Mouse (Mus musculus) urinary bladder, postnatal 14 days (tissue): ENCODE results near the gene Ano6.
A peak's percentile ranks its signal among the peaks of the same experiment; 100 is the strongest.

ENCODE experiments used
- DNase-seq: peaks from one replicate; pipeline ENCODE4 v3.0.0; 2021; ENCODE audit warnings: low spot score

Ano6 gene

DNA sequence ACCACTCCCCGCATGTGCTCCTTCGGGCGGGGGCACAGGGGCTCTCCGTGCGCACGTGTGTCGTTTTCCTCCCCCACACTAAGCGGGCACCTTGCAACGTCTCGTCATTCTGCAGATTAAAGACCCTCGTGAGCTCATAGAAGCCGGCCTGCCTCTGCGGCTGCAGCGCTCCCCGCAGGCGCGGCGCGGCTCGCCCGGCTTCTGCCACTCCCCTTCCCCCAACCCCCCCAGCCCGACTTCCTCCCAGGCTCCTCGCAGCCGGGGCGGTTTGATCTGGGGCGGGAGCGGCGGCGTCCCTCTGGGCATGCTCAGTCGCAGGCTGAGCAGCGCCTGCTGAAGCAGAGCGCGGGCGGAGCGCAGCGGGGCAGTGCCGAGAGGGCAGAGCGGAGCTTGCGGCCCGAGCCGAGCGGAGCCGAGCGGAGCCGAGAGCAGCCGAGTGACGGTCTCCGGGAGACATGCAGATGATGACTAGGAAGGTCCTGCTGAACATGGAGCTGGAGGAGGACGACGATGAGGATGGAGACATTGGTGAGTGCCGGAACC is at the start of gene Ano6:
Ano6 (plus strand) TSS at position 315 of the 543 bp plus-strand sequence.
- DNase-seq = peak; percentile 94

DNA sequence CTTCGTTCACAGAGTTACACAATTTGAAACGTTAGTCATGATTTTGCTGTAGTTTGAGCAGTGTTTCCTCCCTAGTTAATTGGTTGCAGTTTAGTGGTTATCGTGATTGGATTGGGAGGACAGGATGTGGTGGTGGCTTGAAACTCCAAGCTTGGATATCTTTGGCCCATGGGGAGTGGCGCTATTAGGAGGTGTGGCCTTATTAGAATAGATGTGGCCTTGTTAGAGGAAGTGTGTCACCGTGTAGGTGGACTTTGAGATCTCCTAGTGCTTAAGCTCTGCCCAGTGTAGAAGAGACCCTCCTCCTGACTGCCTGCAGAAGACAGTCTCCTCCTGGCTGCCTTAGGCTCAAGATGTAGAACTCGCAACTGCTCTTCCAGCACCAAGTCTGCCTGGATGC is 47.7 kb upstream of the Ano6 start:
- DNase-seq = no peak

DNA sequence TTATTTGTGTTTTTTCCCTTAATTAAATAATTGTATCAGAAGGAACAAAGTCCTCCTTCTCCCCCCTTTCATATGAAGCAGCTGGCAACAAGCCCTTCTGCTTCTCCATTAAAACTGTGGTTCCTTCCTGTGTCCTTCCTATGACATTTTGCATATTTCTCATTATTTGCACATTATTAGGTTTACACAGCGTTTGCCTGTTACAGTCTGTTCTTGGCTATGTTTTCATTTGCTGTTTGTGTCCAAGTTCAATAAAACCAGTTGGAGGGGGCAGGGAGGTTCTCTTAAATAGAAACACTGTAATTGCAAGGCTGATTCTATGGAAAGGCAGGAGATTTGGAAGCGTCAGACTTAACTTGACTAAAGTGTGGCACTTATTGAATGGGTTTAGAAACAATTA is 46.8 kb upstream of the Ano6 start:
- no peak for DNase-seq

DNA sequence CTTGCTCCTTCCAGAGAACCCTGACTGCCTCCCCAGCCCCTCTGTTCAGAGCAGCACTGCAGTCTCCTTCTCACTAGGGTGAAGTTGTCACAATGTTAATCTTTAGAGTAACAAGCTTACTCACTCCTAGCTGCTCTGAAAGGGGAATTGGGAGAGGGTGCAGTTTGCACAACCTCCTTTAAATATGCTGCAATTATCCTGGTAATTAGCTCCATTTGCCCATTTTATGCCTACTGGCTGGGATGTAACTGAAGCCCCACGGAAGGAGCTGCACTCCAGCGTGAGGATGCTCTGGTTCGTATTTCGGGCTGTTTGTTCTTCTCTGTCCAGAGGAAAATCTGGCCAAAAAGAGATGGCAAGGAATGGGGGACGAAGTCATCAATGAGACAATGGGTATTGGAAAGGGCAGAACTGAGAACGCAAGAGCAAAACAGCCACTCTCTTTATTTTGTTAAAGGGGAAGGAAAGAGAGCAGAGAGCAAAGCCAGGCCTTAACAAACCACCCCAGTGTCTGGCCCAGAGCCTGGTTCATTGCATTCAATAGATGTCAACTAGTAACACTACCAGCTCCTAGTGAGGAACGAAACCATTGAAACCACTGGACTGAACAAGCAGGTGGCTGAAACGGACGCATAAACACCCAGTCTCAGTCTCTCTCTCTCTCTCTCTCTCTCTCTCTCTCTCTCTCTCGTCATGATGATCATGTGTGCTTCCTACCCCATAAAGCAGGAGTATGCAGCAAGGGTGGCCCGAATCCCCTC is 45.1 kb upstream of the Ano6 start:
- no peak for DNase-seq

DNA sequence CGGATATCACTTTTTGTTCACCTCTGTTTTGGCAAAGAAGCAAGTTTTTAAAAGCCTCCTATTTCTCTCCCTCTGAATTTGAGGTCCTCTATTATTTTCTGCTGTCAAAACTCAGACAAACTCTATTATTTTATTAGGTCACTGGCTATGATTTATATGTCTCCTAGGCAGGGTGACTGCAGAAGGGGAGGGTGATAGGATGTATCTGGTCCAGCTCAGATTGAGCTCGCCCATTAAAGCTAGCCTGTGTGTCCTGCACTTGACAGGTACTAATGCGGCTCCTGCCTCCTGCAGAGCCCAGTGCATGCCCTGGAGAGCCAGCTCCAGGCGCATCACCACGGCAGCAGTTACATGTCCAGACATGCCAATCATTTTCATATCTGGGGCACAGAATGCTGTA is 44.1 kb upstream of the Ano6 start:
- DNase-seq = no peak

DNA sequence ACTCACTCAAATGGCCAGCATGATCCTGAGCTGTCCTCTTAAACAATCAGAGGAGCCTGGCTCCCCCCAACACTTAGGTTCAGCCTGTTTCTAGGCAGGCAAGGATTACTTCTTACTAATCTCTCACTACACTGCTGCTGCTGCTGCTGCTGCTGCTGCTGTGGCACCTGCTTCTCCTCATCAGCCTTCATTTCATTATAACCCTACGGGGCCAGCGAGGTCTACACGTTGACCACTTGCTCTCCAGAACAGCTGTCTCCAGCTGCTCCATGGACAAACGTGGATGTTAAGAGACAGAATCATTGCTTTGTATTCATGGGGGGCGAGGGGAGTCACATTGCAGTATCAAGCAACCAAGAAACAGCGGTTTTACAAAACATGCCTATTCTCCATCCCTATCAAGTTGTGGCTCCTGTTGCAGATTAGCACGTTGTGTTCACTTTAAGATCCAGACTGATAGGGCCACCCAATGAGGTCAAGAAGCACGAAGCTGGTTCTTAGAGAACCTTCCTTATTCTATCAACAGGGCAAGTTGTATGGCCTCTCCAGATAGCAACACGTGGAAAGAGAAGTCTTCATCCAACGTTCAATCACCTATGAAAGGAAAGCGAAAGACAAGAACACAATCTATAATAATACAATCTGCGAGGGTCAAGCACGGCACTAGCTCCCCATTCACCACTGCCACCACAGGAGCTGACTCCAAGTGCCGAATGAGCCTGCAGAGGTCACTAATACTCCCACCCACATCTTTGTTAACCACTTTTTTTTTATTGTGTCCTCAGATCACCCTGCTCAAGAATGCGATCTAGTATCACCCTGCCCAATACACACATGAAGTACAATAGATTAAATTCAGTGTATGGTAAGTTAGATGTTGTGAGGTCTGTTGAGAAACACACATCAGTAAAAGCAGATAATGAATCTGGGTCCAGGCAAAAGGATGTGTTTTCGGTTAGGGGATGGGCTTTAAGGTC is 43.4 kb upstream of the Ano6 start:
- DNase-seq = no peak

DNA sequence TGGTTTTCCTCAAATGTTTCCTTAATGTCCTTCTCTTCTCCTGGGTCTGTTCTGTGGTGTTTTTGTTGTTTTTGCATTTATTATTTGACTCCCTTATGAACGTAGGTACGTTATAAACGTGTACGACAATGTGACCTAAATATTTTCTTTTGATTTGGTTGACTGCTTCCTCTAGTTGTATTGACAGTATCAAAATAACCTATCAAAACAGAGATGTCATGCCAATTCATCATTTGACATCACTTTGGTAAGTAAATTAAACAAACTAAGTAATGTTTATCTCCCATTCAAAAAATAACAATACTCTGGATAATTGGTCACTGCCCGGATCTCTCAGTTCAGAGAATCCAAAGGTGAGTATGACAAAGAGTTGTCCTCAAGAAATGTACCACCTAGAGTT is 41.4 kb upstream of the Ano6 start:
- no peak for DNase-seq

DNA sequence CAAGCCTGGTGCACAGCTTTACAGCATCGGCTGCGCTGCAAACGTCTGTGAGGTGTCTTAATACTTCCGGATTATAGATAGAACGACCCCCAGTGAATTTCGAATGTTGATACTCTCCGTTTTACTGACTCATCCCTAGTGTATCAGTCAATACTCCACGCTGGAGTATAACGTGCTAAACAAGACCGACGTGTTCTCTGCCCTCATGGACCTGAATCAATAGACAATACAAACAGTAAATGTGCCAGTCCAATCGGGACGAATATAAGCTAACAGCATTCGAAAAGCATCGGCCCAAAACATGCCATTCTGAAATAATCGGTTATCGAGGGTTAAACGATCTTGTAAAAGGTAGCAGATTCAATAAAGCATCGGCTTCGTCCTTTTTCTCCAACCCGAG is 40.6 kb upstream of the Ano6 start:
- no peak for DNase-seq

DNA sequence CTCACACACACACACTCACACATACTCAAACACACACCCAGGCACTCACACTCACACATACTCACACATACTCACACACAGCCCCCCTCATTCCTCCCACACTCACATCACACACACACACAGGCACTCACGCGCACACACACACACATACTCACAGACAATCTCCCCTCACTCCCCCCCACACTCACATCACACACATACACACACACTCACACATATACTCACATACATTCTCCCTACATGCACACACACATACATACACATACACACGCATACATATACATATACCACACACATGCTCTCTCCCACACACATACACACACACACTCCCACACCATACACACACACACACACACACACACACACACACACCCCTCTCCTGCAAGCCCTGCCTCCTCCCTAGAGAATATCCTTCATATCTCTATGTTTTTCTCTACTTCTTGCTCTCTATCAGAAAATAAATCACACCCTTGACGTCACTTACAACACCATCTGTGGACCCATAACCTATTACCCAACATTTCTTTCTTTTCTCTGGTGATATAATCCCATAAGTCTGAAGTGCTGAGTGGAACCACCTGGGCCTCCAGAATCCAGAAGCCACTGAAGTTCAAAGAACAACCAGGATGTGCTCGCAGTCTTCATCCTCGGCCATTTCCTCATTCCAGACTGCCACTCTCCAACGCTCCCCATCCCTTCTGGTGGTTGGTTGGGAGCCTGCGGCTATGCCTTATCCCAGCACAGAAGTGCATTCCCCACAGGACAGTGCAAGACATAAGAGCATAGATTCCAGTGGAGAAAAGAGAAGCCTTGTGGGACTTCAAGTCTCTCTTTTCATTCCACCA is 38.6 kb upstream of the Ano6 start:
- no peak for DNase-seq

DNA sequence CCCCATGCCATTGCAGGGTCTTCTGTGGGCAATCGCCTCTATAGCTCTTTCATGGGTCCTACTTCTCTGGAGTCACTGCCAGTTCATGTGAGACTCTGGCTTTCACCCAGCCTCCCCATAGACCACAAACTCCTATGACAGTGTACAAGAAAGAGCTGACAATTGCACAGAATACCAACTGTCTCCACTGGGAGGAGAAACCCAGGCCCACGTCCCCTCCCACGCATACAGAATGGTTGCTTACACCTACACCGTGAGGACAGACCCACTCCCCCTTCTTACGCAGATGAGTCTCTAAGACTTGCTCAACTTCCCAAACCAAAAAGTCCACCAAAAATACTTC is 38.0 kb upstream of the Ano6 start:
- no peak for DNase-seq

DNA sequence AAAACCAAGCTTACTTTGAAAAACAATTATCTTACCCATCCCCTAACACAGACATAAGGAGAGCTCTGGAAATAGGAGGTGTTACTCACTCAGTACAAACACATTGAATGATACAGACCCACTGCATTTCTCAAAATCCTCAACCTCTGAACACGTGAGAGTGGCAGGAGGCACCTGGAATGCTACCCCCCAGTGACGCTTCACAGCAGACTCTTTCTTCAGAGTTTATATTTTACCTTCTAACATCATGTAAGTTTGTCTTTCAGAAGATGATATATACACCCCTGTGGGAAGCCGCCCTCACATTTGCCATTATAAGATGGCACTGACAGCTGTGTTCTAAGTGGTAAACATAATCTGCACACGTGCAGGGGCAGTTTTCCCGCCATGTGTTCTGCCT is 37.6 kb upstream of the Ano6 start:
- no peak for DNase-seq

DNA sequence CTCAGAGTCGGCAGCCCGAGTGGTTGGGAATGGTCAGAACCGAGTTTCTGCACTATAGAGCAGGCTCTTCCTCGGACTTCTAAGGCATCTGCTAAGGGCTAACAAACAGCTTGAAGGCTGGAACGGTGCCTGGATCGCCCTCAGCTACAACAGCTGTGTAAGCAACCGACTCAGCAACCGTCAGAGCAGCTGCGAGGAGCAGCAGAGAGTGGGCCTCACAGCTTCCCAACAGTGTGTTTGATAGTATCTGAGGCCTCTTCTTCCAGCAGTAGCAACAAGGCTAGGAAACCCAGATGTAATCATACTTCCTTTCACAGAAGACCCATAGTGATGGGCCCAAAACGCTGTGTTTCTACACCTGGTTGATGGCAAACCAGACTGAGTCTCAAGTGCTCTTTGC is 33.5 kb upstream of the Ano6 start:
- DNase-seq = peak; percentile 74

DNA sequence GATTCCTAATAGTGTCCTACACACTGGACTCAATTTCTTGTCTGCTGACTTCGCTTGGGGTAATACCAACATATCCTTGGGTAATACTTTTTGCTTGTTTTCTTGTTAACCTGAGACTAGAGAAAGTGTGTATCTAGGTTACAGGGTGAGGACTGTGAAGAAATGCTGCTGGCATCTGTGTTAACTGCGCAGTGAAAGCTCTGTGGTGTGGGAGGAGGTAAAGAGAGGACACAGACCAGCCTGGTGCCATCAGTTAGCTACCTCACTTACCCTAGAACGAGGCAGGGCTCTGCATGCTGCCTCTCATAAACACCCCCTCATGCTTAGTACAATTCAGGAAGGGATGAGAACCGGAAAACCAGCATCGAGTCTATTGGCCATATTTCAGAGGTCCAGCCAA is 32.6 kb upstream of the Ano6 start:
- DNase-seq = no peak

DNA sequence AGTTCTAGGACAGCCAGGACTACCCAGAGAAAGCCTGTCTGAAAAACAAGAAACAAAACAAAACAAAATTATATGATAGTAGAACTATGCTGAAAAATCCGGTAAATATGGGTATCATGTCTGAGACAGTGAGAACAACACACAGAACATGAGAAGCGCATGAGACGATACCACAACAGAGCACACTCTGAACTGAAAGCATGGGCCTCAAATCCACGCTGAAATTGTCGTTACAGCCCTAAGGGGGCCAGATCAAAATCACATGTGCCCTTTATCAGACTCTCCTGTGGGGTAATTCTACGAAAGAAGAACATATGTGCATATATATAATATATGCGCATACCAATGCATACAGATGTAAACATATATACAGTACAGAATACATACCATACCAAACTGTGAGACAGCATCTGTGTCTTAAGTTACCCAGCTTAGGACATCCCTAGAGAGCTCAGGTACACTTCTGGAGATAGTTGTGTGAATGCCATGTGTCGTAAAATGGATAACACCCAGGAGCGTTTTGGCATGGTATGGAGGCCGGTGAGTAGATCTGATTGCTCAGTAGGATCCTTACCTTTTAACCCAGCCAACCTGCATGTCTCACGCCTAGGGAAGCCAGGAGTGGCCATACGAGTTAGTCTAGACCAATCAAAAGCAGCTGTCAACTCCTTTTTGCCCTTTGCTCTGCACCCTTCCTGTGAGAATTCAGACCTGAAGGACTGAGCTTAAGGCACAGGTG is 31.8 kb upstream of the Ano6 start:
- no peak for DNase-seq

DNA sequence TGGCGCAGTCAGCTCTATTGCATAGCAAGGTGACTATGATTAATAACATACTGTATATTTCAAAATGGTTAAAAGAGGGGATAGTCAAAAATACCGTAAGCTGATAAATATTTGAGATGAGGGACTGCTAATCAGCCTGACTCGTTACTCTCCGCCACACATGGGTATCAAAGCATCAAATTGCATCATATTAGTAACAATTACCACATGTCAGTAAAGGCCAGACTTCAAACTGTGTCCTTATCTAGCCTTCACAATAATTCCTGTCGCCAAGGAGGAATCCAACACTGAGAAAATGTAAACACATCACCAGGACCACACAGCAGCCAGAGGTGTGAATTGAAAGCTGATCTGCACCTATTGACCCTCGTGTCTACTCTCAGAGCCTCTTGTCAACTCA is 30.8 kb upstream of the Ano6 start:
- DNase-seq = no peak

DNA sequence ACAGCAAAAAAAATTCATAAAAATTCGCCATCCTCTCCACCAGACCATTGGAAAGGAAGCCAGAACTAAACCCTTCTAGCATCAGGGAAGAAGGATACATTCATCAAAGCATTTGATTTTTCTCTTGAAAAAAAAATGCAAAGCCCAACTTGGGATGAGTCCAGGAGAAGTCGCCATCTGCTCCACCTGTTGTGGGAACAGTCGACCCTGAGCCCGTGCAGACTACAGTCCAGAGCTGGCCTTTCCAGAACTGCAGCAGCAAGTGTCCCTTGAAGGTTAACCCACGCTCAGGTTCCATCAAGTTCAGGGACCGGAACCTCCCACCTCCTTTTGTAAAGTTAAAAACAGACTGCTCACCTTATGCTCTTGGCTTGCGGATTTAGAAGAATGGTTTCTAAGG is 29.2 kb upstream of the Ano6 start:
- DNase-seq = no peak

DNA sequence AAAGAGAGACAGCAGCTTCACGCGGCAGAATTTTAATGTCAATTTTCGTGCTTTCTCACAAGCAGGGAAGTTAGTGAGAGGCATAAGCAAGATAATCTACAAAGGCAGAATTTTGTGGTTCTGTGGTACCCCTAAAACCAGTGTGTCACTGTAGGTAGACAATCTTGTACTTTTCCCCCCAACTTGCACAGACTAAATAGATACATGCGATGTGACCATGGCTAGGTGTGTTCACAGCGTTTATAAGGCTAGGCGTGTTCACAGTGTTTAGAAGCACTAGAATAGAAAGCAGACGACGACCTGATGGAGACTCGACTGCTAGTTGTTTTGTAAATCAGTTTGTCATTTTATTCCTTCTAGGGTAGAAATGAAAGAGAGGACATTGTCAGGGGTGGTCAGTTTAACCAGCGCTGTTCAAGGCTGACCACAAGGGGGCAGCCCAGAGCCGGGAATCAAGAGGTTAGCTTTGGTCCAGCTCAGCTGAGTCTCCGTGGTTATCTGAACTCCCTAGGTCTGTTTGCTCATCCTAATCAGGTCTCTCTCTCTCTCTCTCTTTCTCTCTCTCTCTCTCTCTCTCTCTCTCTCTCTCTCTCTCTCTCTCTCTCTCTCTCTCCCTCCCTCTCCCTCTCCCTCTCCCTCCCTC is 27.9 kb upstream of the Ano6 start:
- DNase-seq = peak; percentile 88

DNA sequence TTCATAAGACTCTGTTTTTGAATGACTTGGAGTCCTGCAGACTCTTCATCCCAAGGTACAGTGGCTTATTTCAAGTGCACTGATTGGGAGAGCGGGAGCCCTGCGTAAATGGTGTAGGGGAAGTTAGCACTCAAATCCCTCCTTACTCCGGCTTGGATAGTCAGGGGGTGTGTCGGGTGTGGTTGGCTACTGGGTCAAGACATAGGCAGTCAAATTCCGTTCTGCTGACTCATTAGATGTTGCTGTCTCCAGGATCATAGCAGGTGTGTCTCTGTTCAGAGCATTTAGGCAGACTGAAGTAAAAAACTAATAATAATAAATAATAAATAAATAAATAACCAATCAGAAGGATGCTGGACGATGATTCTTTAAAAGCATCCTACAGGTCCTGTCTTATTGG is 27.2 kb upstream of the Ano6 start:
- DNase-seq = peak; percentile 31

DNA sequence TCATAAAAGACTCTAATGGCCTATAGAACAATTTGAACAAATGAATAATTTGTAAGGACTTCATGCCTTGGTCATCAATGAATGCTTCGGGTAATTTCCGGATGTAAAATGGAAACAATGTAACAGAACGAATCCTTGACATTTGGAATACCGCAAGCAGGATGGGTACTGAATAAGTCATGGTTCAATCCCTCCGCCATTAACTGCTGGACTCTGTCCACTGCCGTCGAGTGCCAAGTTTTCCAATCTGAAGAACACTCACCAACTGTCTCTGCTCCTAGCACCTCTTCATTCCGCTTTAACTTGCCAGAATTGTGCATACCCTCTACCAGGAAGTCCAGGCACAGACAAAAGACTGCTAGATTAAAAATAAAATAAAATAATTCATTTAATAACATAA is 25.4 kb upstream of the Ano6 start:
- DNase-seq = no peak

DNA sequence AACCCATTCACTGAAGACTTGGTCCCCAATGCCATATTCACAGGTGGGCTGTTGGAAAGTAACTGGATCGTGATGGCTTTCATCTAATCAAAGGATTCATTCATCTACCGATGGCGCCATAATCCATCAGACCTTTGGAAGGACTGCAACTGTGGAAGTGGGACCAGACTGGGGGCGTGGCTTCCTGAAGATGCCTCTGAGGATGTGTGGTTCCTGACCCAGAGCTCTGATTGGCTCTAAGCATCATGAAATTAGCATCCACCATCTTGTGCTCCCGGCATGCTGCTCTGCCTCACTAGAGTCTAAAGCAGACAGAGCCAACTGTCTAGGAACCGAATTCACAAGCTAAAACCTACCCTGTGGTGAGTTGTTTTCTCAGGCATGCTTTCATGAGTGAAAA is 24.7 kb upstream of the Ano6 start:
- no peak for DNase-seq

DNA sequence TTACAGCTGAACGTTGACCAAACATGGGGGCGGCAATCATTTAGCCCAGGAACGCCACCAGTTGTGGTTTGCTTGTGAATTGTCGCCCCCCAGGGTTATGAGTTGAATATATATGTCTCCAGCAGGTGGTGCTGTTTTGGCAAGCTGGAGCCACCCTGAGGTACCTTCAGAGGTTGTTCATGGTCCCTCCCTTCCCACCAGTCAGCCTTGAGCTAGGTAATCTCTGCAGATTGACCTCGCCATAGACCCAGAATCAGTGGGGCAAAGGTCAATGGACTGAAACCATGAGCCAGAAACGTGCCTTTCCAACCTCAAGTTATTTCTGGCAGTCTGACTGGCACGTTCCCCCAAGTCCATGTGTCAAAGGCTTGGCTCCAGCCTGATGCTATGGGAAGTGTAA is 22.8 kb upstream of the Ano6 start:
- no peak for DNase-seq
